Mouse (Mus musculus) olfactory bulb, adult 2 months (tissue): ENCODE results near the gene Amigo3.

Experiments used
- CTCF ChIP-seq: fragments of 200-500 bp; IDR thresholded peaks from 2 replicates; pipeline ENCODE4 v1.5.1; 2012; ENCODE audit warnings: low read depth, mild to moderate bottlenecking, low read length, moderate library complexity; ENCODE audit not compliant: insufficient read depth
- POLR2A ChIP-seq: fragments of 200-500 bp; IDR thresholded peaks from 2 replicates; pipeline ENCODE4 v1.6.1; 2012; ENCODE audit warnings: mild to moderate bottlenecking, low read depth, low read length, moderate library complexity; ENCODE audit not compliant: insufficient read depth

GRCm38 (mm10) chr9:108003531-108003890 lies 49.4 kb upstream of the Amigo3 start:
- TF ChIP-seq CTCF, result no peak
- no peak for TF ChIP-seq POLR2A
